Comparison of ENCODE assay signal across 7 mouse cellular contexts in the genomic region with DNA sequence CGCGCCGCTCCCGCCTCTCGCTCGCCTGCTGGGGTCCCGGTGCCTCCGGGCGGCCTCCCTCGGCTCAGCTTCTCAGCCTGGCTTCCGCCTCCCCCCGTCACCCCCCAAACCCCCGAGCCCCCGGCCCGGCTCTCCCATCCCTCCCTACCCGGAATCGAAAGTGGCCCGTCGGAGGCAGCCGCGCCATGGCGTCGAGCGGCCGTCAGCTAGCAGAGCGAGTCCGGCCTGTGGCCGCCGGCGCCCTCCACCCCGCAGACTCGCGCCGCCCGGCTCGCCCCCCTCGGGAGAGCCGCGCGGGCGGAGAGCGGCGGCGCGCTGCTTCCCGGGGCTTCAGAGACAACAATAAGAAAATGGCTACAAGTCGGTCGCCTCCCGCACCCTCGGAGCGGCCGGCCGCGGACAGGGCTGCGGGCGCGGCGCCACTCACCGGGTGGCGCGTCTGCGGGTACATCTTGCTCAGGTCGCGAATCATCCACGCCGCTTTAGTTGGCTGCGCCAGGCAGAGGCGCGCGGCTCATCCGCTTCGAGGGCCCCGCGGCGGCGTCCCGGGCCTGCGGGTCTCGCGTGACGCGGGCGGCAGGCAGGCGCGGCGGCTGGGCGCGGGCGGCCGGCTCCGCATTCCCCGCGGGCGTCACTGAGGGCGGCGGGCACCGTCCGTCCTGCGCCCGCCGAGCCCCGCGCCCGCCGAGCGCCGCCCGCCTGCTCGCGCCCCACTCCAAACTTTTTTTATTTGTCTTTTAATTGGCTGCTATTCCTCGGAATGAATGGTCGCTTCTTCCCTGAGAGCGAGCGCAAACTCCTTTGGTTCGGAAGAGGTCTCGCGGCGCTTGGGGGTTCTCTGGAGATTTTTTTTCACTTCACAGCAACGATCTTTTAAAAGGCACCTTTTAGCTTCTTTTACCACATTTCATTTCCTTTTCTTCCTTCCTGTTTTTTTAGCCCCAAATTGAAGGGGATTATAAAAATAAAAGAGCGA. TPM values are rescaled to one million over a fixed set of nuclear protein-coding genes. Genes with fewer than 3 reads are reported as not detected.
DNase-seq lines count a peak whose midpoint lies in the region; ATAC-seq lines count a peak whose summit lies in the region.

No protein-coding gene starts in this region.

- WGBS in hindbrain, embryonic 14.5 days, result under 1% methylated on average over 110 of the region's 120 CpGs

- H3K4me3 ChIP-seq in hindbrain, embryonic 14.5 days (replicated peaks; ENCODE audit: low read length), result peak overlapping the region; percentile 76

- peak overlapping the region; percentile 65 for H3K4me2 ChIP-seq in hindbrain, embryonic 14.5 days (replicated peaks)

- H3K9ac ChIP-seq in hindbrain, embryonic 14.5 days, result peak overlapping the region; percentile 96

- no peak for ATAC-seq in hindbrain, embryonic 14.5 days (ENCODE audit: low FRiP score)

- no peaks in the 10 kb centered on the region for H3K9me3 ChIP-seq in hindbrain, embryonic 14.5 days (ENCODE audit: control insufficient read depth, low read length)

- H3K36me3 ChIP-seq in hindbrain, embryonic 14.5 days (replicated peaks; ENCODE audit: control insufficient read depth, insufficient read depth), result no peaks in the 10 kb centered on the region

- H3K27ac ChIP-seq in hindbrain, embryonic 14.5 days, result peak overlapping the region; percentile 97

- no peaks in the 10 kb centered on the region for H3K27me3 ChIP-seq in hindbrain, embryonic 14.5 days (ENCODE audit: control insufficient read depth, insufficient read depth, low read length)

- intact Hi-C loops in left cerebral cortex, postnatal 14 days (cut with DNase I), result loop anchor here (5.0 to 10.0 kb wide), 3 partner anchors 440 to 1018 kb away; no protein-coding TSS in a partner anchor

- peak; percentile 67 for DNase-seq in T-cell, adult 2 months (ENCODE audit: low spot score)
- peak; percentile 65 for DNase-seq in cerebellum, adult 8-10 months
- DNase-seq in frontal cortex, postnatal 14 days (ENCODE audit: low spot score in 2 of 2), result peak; percentile 30 to 33
- peak; percentile 46 for DNase-seq in hindbrain, embryonic 14.5 days (ENCODE audit: low spot score)
- peak; percentile 45 to 59 for DNase-seq in left cerebral cortex, postnatal 14 days (ENCODE audit: low spot score in 2 of 2)
- DNase-seq in mesoderm, embryonic 11.5 days (ENCODE audit: low read depth, low spot score), result peak; percentile 71
- peak; percentile 48 for DNase-seq in right cerebral cortex, postnatal 4 days

- H3K4me1 ChIP-seq in hindbrain, embryonic 14.5 days (replicated peaks; ENCODE audit: control insufficient read depth, insufficient read depth, low read length), result peaks cover 26% of the 10 kb centered on the region

RNA-seq across cellular contexts. Expression of gene Tle4, which starts 0.6 kb away (rescaled TPM):
- polyA plus RNA-seq in hindbrain, embryonic 14.5 days (2014; fragmentation: Nextera tagmentation; extraction: Ambion mirVana), result 25.4 and 26.8 TPM in 2 replicates
- 10 to 100 TPM; 33.4 to 49.1 TPM for total RNA-seq in left cerebral cortex, postnatal 14 days (2021)
